Comparison of ENCODE assay signal across 10 mouse cellular contexts in genomic region chr4:109017441-109017840, GRCm38 (mm10). TPM values are rescaled to one million over a fixed set of nuclear protein-coding genes. Genes with fewer than 3 reads are reported as not detected.
A peak's percentile ranks its signal among the peaks of the same experiment; 100 is the strongest.
DNase-seq lines count a peak whose midpoint lies in the region.
"Had no signal": no experiment of that assay in that cellular context is flagged by ENCODE, and none has a peak within 500 bp of the region (broad histone marks: within the 10 kb centered on the region; RNA-seq: fewer than 3 reads in every experiment).

No protein-coding gene starts in this region.

- DNase-seq in cerebellum, postnatal 25 days: peak; percentile 24 to 57
- DNase-seq in cerebellum, adult 9-10 months: no peak
- DNase-seq in urinary bladder, adult 2 months (ENCODE audit: low spot score): peak; percentile 22
- DNase-seq in urinary bladder, postnatal 10 days (ENCODE audit: low spot score): no peak
- peak; percentile 56 for DNase-seq in kidney, postnatal 14 days
- peak; percentile 40 for DNase-seq in yolk sac, embryonic 10.5 days (ENCODE audit: low spot score)
- no peak for DNase-seq in left cerebral cortex, adult 18-20 months (ENCODE audit: low spot score in 2 of 2)
- no peak for DNase-seq in left cerebral cortex, adult 8-10 months (ENCODE audit: low spot score in 2 of 2)
- DNase-seq: adrenal gland, adult 8-10 months; liver, embryonic 13.5 days had no signal

RNA-seq across cellular contexts. Expression of gene Nrd1, which starts 17.0 kb away (rescaled TPM):
- 101 and 111 TPM in 2 replicates for polyA plus RNA-seq in urinary bladder, adult 2 months (2012; rRNA removed)
- 100 to 1,000 TPM; 126 to 140 TPM for total RNA-seq in left cerebral cortex, adult 18-20 months (2021)
- total RNA-seq in left cerebral cortex, adult 8-10 months (2022): 100 to 1,000 TPM; 118 to 137 (median 123) TPM

Comparison
In these comparisons a context has a peak if more than half of its experiments do, and no peak if none do; other contexts are left out.
1. DNase-seq: peak in cerebellum, postnatal 25 days (2 of 2), urinary bladder, adult 2 months (single experiment), kidney, postnatal 14 days (single experiment) and yolk sac, embryonic 10.5 days (single experiment); none in cerebellum, adult 9-10 months (single experiment), urinary bladder, postnatal 10 days (single experiment), left cerebral cortex, adult 18-20 months (0 of 2) and left cerebral cortex, adult 8-10 months (0 of 2).